Mouse (Mus musculus) ovary, postnatal 36 days (tissue): ENCODE measurements around the gene Cldn14.
"Not testable (repeated sequence)": the region's sequence is repeated elsewhere in the genome, so short reads cannot be mapped to it uniquely, and the experiment has no call there.

Source experiments
- DNase-seq: peaks from one replicate; pipeline ENCODE4 v3.0.0; 2022; ENCODE audit warnings: low spot score, mixed read lengths

The Cldn14 gene

GRCm38 (mm10) chr16:94008737-94009136 lies at the start of gene Cldn14:
Cldn14 (minus strand) TSS chr16:94008837.
- DNase-seq = no peak

- DNase-seq = no peak
Observed at GRCm38 (mm10) chr16:94055576-94055975, 46.9 kb upstream of the Cldn14 start.

- DNase-seq = no peak
Observed at GRCm38 (mm10) chr16:94055176-94055575, 46.5 kb upstream of the Cldn14 start.

- DNase-seq = no peak
Observed at GRCm38 (mm10) chr16:94050368-94050767, 41.7 kb upstream of the Cldn14 start.

- no peak for DNase-seq
Observed at GRCm38 (mm10) chr16:94044996-94045395, 36.4 kb upstream of the Cldn14 start.

GRCm38 (mm10) chr16:94043797-94044196 lies 35.2 kb upstream of the Cldn14 start:
- DNase-seq = no peak

GRCm38 (mm10) chr16:94041065-94041712 lies 32.6 kb upstream of the Cldn14 start:
- DNase-seq = no peak

- DNase-seq = no peak
Observed at GRCm38 (mm10) chr16:94040485-94040884, 31.8 kb upstream of the Cldn14 start.

- DNase-seq = no peak
Observed at GRCm38 (mm10) chr16:94038986-94039341, 30.3 kb upstream of the Cldn14 start.

GRCm38 (mm10) chr16:94038272-94038985 lies 29.8 kb upstream of the Cldn14 start:
- DNase-seq = peak; percentile 27

GRCm38 (mm10) chr16:94037280-94037679 lies 28.6 kb upstream of the Cldn14 start:
- DNase-seq = no peak

GRCm38 (mm10) chr16:94034152-94034551 lies 25.5 kb upstream of the Cldn14 start:
- DNase-seq = no peak

GRCm38 (mm10) chr16:94032270-94032669 lies 23.6 kb upstream of the Cldn14 start:
- no peak for DNase-seq

GRCm38 (mm10) chr16:94023352-94024280 lies 15.0 kb upstream of the Cldn14 start:
- DNase-seq = no peak

- DNase-seq = not testable (repeated sequence)
Observed at GRCm38 (mm10) chr16:94019725-94020124, 11.1 kb upstream of the Cldn14 start.

GRCm38 (mm10) chr16:94017953-94018352 lies 9.3 kb upstream of the Cldn14 start:
- no peak for DNase-seq

GRCm38 (mm10) chr16:94014489-94015096 lies 6.0 kb upstream of the Cldn14 start:
- DNase-seq = no peak

- not testable (repeated sequence) for DNase-seq
Observed at GRCm38 (mm10) chr16:94013328-94014086, 4.9 kb upstream of the Cldn14 start.

- no peak for DNase-seq
Observed at GRCm38 (mm10) chr16:94011224-94011623, 2.6 kb upstream of the Cldn14 start.

GRCm38 (mm10) chr16:94010633-94011032 lies 2.0 kb upstream of the Cldn14 start:
- no peak for DNase-seq

- DNase-seq = no peak
Observed at GRCm38 (mm10) chr16:94010156-94010555, 1.5 kb upstream of the Cldn14 start.
